Mouse (Mus musculus) hindlimb bud, embryonic 11.5 days (tissue): ENCODE results near the gene Anks3.
A peak's percentile ranks its signal among the peaks of the same experiment; 100 is the strongest.

Source experiments
- DNase-seq: peaks from one replicate; pipeline ENCODE4 v3.0.0-alpha.2; 2012; ENCODE audit warnings: low read depth, low spot score; ENCODE audit errors: extremely low spot score

The Anks3 gene

DNA sequence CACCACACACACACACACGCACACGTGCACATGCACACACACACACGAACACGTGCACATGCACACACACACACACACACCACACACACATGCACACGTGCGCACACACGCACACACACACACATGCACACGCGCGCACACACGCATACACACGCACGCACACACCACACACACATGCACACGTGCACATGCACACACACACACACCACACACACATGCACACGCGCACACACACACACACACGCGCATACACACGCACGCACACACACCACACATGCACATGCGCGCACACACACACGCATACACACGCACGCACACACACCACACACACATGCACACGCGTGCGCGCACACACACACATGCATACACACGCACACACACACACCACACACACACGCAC is 28.6 kb downstream of the Anks3 start:
- no peak for DNase-seq

DNA sequence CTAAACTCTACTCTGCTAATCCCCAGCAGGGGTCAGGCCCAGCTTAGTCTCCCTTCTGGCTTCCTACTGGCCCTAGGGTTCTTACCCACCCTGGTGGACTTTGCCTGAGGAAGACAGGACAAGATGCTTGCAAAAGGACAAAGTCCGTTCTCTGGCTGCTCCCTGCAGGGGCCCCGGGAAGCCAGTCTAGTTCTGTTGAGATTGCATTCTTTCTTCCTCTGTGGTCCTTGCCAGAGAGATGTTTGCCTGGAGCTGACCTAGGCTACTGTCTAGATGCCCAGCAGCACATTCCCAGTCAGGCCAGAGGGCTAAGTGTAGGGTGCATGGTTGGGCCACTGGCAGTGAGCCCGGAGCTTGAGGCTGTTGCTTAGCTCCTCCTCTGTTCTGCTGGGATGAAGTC is 31.6 kb downstream of the Anks3 start:
- DNase-seq = no peak

DNA sequence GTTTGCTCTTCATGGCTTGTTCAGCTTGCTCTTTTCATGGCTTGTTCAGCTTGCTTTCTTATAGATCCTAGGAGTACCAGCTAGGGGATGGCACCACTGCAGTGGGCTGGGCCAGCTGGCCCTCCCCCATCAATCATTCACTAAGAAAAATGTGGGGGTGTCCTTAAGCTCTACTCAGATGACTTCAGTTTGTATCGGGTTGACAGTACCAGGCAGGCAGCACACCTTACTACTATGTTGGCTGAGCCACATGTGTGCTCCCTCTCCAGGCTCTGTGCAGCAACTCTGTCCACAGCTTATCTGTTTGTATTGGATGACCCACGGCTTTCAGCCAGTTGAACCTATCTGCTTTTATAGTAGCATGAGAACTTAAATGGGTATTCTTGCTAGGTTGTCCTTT is 35.5 kb downstream of the Anks3 start:
- no peak for DNase-seq

DNA sequence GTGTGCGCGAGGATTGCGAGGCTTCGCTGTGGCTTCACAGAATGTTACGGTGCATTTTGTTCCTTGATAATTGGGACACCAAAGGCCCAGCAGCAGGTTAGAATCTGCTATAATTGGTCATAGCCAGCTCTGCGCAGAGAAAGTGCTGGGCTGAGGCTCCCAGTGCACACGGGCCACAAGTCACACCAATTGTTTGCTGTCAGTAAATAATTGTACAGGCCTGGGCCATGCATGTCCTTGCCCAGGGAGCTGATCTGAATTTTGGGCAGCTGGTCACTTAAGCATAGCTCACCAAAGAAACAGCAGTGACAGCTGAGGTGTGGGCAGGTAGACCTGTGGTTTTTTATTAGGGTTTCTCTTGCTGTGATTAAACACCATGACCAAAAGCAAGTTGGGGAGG is 36.0 kb downstream of the Anks3 start:
- no peak for DNase-seq

DNA sequence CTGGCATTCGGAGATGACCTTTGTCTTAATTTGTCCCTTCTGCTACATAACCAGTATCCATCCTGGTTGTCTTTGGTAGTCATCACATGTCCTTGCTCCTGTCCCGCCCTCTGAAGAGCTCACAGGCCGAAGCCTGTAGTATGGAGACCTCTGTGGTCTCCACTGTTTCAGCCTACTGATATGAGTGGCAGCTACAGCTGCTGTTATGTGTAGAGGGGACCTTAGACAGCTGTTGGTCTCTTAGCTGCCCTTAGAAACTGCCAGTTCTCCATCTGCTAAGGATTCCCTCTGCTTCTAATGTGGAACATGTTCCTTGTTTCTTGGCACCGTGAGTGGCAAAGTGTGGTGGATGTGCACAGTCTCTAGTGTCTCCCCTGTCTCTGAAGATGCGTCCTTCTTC is 40.0 kb downstream of the Anks3 start:
- no peak for DNase-seq

DNA sequence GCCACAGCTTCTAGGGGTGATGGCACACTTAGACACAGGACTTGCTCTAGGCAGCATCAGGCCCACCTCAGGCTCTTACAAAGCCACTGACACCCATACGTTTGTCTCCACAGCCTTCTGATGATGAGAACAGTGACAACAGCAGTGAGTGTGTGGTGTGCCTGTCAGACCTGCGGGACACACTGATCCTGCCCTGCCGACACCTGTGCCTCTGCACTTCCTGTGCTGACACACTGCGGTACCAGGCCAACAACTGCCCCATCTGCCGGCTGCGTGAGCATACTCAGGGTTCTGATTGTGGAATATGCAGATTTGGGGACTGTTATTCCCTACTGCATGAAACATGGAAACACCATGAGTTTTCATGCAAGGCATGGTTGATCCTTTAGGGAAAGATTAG is 41.5 kb downstream of the Anks3 start:
- DNase-seq = no peak

DNA sequence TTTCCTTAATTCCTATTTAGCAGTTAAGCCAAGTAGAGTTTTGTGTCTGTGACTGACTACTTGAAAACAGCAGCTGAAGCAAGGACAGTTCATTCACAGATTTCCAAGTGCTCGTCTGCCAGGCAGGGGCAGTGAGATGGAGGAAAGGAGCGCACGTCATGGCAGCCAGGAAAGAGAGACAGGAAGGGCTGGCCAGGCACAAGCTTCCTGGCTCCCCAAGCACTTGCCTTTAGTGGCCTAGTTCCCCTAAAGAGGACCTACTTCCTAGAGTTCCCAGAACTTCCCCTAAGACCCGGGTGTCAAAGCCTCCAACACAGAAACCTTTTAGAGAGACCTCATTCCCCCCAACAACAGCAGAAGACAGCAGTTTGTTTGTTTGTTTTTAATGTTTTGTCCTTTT is 43.4 kb downstream of the Anks3 start:
- no peak for DNase-seq

DNA sequence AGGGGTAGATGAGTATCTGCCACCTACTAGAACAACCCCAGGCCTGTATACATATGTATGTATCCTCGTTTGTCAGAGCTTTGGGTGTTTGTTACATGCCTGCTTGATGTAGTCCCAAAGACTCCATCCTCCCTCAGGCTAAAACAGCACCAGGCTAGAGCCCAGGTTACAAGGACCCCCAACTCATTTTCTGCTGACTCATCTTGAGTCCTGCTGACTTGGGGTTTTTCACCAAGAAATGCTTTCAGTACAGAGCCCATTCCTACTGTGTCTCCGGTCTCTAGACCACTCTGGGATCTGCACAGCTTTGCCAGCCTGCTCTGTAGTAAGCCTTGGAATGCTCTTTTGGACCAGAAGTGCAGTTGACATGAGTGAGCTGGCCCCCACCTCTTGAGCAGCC is 47.4 kb downstream of the Anks3 start:
- no peak for DNase-seq

DNA sequence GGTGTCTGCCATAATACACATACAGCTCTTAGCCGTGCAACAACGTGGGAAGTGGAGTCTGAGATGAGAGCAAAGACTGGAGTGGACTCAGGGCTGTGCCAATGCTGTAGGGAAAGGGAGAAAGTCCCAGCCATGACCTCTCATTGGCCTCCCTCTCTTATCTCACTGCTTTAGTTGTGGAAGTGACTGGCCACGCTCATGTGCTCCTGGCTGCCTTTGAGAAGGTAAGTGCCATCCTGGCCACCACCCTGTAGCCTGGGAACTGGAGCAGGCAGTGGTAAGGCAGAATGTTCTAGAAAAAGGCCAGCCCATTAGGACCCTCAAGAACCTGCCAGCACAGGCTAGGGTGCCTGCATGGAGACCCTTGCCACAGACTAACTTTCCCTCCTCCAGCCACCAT is 48.1 kb downstream of the Anks3 start:
- DNase-seq = no peak

DNA sequence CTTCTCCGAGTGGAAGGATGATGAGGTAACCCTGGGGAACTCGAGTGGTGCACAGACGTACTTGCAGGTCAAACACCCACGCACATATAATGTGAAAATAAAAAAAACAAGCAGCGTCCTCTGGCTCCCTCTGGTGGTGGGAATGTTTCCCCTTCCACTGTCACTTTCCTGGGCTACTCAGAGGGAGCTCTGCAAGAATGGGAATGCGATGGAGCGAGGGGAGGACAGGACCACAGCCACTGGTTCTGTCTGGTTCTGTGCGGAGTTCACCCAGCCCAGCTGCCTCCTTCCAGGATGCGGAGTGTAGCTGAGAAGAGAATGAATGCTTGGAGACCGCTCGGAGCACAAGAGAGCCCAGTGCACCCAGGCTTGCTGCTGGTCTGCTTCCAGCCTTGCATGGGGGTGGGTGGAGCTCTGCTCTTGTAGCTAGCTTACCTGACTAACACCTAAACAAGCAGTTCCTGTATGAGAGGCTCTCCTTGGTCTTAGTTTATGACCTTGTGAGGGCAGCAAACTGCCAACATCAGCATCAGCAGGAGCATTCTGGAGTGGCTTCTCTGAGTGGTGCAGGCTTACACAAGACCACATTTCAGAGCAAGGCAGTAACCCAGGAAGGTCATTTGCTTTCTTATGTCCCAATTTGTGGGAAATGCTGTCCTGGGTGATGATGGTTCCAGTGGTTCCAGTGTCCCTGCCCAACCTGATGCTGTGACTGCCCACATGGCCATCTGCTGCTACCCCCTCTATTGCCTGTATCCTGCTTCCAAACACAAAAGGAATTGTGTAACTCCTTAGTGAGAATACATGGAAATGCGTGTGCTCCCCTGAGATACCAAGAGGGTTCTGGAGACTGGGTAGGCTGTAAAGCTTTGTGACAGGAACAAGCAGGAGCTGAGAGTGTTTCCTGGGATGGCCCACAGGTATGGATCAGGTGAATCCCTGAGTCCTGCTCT is 49.9 kb downstream of the Anks3 start:
- peak; percentile 81 for DNase-seq

DNA sequence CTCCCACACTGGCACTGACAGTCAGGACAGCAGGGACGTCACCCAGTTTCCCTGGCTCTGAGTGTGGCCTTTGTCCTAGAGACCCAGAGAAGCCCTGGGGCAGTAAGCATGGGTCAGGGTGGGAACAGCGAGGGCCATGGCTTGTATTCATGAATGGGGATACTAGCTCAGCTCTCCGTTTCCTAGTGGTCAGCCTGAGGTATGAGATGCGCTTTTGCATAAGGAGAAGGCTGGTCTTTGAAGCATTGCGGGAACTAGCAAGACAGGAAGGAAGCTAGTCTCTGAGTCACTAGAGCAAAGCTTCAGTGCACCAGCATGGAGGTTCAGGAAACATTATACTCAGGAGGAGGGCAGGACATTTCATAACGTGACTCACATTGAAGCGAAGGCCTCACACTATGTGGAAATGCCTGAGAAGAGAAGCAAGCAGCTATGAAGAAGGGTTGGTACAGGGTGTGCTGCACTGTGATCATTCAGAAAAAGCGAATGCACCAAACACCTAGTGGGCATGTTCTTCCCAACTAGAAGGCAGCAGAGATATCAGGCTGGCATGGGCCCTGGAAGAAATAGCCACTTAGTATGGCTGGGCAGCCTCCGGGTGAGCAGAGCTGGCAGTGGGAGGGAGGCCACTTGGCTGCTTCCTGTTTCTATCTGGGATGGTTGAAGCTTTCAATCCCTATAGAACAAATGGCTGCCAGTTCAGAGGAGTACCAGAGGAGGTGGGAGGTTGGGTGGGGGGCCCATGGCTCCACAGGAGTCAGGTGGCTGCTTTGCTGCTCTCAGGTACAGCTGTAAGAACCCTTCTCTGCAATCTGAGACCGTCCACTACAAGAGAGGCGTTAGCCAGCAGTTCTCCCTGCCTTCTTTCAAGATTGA is 50.9 kb downstream of the Anks3 start:
- DNase-seq = no peak

DNA sequence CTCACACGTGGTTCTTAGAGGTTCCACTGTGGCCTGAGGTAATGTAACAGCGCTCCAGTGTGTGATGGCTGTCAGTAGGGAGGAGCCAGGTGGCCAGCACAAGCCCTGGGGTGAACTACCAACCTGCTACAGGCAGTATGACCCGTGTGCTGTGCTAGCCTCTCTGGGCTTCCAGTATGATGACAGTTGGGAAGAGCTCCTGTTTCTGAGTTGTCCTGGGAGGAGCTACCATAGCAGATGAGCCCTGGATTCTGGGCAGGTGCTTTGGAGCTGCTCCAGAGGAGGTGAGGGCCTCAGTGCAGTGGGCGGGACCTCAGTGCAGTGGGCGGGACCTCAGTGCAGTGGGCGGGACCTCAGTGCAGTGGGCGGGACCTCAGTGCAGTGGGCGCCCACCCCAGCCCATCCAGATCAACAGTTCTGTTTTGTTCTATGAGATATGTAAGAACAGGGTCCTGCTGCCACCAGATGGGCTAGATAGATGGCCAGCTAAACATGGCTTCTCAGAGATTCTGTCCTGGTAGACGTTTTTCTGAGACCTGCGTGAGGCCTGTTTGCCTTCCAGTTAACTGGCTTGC is 51.8 kb downstream of the Anks3 start:
- DNase-seq = no peak

DNA sequence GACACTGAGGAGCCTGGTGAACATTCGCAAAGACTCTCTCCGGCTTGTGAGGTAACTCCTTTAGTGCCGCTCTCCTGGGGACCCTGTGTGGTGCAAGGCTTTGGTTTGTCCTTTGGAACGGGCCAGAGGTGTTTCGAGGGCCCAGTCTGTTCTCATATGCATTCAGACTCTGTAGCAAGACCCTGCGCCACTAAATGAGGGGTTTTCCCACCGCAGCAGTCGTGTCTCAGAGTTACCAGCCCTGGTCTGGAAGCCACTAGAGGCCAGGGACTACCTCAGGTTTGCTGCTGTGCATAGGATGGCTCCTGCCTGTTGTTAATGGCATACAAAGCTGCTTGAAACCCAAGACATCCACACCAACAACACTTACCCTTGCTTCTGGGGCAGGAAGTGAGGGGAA is 53.2 kb downstream of the Anks3 start:
- no peak for DNase-seq

DNA sequence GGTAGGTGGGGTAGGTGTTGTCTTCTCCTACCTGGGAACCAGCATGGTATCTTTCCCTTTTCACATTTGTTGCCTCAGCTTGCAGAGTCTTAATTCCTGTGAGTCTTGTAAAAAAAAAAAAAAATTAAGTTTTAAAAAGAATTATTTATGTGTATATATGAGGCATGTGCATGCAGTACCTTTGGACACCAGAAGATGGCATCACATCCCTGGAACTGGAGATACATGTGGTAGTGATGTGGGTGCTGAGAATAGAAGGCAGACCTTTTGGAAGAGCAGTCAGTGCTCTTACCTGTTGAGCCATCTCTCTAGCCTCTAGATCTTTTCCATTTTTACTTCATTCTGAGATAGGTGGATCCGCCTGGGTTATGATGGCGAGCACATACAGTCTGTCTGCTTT is 54.3 kb downstream of the Anks3 start:
- no peak for DNase-seq

DNA sequence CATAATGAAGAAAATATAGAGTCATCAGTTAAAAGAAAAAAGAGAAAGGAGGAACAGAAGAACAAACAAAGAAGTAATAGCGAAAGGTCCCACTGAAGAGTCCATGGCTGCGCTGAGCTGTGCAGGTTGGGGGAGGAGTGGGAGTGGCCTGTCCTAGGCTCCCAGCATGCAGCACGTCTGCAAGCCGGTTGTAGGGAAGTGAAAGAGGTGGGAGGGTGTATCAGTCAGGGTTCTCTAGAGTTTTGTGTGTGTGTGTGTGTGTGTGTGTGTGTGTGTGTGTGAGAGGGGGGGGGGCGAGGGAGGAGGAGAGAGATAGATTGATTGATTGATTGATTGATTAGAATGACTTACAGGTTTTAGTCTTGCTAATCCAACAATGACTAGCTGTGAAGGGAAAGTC is 56.0 kb downstream of the Anks3 start:
- DNase-seq = no peak

DNA sequence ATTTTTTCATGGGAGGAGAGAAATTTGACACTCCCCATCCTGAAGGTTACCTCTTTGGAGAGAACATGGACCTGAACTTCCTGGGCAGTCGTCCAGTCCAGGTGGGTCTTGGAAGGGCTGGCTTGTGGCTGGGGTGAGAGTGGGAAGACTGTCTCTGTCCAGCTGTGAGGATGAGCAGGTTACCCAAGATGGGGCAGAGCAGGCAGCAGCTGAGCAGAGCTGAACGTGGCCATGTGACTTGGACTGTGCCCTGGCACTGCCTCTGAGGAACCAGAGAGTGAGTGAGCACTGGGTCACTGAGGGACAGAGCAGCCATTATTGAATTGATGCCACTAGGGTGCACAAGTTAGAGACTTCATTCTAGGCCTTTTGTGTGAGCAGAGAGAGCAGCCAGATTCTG is 56.6 kb downstream of the Anks3 start:
- no peak for DNase-seq

DNA sequence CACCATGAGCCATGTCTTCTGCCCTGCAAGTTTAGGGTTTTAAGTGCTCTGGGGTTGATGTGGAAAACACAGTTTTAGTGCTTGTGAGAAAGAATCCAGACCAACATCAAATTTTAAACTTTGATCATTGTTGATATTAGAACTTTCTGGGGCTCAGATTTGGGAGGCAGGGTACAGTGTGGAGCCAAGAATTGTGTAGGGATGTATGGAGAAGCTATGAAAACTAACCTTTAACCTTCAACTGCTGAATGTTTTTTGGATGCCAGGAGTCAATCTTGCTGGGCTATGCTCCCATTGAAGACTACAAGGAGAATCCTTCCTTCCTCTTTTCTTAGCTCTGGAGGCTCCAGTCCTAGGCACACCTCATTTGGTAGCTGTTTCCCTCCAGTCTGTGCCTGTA is 57.4 kb downstream of the Anks3 start:
- no peak for DNase-seq

DNA sequence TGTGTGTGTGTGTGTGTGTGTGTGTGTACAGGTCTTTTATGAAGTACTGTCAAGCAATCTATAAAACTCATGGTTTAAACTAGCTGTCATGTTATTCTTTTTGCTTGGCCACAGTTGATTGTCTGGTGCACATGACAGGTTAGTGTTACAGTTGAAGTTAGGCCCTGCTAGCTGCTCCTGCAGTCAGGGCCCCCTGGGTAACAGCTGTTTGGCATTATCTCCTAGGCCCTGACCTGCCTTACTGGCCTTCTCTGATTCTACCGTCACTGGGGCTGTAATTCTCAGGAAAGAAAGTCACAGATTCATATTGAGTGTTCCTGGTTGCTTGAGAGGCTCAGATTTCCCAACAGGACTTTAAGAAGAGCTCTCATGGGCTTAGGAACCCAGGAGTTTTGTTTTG is 58.4 kb downstream of the Anks3 start:
- DNase-seq = no peak

DNA sequence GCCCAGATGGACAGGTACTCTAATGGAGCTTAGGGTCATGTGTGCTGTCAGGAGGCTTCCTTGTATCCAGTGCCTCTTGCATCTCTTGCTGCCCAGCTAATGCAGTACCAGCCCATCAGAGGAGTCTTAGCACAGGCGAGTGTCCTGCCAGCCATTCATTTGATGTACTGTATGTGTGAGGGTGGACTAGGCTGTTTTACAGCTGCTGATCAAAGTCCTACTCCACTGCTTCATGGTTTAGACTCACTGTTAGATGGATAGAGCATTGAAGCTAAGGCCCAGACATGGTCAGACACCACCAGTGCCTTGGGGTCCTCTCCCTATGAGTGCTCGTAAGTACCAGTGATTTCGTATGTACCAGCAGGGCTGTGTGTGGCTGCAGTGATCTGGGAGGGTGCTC is 59.1 kb downstream of the Anks3 start:
- DNase-seq = no peak

DNA sequence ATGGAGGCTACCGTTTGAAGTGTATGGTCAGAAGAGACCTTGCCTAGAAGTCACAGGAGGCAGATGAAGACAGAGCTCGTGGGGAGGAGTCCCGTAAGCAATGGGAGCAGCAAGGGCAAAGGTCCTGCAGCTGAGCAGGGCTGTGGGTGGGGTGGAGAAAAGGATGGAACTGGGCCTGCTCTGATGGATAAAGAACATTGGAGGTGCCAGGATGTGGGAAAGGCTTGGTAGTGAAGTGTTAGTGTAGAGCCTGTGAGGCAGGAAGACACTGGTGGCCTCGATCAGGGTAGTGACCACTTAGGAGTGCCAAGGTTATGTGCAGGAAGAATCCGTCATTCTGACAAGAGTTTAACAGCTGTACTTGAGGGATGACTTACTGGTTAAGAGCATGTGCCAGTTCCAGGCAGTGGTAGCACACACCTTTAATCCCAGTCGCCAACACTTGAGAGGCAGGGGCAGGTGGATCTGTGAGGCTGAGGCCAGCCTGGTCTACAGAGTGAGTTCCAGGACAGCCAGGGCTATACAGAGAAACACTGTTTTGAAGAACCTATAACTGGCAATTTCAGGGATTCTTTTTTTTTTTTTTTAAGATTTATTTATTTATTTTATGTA is 60.4 kb downstream of the Anks3 start:
- no peak for DNase-seq

DNA sequence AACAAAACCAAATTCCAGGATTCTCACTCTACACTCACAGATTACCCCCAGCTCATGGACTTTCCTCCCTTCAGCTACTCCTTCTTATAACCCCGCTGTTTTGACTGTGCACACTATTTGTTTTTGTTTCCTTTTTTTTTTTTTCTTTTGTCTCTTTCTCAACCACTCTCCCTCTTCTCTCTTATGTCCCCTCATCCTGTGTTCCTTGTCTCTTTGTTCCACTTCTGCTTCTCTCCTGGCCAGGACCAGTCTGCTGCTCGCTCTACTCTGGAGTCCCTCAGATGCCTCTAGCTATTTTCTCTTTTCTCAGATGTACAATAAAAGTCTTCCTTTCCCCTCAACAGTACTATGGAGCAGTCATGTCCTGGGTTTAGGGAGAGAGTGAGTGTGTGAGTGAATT is 61.6 kb downstream of the Anks3 start:
- no peak for DNase-seq
